Mouse (Mus musculus): ENCODE measurements around the gene Tbcb.

DNA sequence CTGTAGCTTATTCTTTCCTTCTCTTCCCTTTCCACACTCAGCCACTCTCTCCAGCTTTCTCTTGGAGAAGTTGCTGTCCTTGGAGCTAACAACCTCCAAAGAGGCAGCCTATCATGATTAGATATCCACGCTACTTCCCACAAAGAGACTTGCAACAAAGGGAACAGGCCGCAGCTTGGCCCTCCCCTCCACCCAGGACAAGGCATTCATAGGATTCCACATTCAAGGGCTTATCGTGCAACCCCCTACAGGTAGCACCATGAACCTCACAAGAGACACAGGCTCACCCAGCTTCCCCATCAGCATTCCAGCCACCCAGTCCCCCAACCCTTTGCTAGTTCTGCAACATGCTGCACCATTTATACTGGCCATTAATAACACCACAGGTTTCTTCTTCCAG, 34.7 kb upstream of the Tbcb start:
- no peak for TF ChIP-seq CTCF (IDR thresholded peaks at IDR 0.05)
- no peak for TF ChIP-seq POLR2A (IDR thresholded peaks at IDR 0.05; ENCODE audit: insufficient read depth, low read depth, low read length)
